Mouse (Mus musculus): ENCODE measurements at regions not wholly inside any gene's neighbourhood (a gene's known extent, or its start where the extent isn't known, plus 50 kb on each side); places are given as distances from the start of the nearest gene placed in this dataset.
A peak's percentile ranks its signal among the peaks of the same experiment; 100 is the strongest.

DNA sequence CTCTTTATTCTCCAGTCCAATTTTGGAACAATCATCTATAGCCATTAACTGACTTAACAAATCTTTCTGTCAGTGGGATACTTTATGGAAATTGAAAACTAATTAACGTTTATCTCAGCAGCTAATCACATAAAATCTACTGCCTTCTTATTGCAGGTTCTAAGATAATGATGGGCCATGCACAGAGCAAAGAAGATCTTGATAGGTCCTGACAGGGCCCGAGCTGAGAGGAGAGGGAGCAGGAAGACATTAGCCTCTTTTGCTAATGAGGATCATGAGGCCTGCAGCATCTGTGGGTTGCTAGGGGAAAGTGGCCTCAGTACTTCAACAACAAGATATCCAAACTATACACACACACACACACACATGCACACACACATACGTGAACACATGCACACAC lies 318.4 kb downstream of the Lmx1a start:
- DNase-seq (ENCODE audit: low spot score in 2 of 2): no peak

DNA sequence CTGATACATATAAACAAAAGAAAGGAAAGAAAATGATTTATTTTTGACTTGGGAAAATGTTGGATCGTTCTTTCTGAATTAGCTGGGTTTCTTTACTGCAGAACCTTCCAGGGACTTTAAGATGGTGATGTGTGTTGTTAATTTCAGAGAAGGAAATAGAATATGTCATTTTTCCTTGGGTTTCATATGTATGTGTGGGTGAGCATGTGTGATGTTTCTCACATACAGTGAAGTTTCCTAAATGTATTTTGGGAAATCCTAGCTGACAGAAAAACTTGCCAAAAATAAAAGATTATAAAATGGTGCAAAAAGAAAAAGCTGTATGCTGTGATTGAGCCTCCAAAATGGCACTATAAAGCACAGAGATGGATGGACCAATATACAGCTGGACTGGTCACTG lies 319.2 kb downstream of the Lmx1a start:
- DNase-seq (ENCODE audit: low spot score in 2 of 2): no peak

DNA sequence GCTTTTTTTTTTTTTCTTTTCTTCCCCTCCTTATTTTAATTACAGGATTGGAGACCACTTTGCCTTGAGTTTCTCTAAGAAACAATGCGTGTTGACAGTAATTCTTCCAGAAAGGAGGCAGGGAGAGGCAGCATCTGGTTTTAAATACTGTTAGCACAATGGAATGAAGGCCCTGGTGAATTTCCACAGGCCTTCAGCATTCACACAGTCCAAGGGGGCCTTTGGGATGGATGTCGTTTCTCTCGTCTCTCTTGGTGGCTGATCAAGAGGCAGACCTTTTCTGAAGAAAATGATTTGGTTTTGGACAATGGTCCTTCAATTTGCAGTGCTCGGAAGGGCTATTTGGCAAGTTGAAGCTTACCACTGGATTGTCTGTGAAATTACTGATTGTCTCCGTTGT lies 321.4 kb downstream of the Lmx1a start:
- no peak for DNase-seq (ENCODE audit: low spot score in 2 of 2)

DNA sequence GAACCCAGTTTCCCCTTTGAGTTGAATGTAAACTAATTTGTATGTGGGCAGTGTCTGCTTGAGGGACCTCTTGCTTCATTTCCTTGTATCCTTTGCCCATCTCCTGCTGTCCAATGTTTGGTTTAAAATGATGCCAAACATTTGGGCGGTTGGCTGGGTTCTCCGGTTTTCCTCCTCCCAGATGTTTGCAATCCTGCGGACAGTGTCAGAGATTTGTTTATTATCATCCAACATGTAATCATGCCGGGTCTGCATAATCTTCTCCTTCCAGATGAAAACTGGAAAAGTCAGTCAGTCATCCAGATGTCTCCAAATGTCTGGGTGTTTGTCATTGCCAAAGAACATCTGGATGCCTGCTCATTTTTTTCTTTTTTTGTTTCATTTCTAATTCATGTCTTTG lies 323.0 kb downstream of the Lmx1a start:
- no peak for DNase-seq (ENCODE audit: low spot score in 2 of 2)

DNA sequence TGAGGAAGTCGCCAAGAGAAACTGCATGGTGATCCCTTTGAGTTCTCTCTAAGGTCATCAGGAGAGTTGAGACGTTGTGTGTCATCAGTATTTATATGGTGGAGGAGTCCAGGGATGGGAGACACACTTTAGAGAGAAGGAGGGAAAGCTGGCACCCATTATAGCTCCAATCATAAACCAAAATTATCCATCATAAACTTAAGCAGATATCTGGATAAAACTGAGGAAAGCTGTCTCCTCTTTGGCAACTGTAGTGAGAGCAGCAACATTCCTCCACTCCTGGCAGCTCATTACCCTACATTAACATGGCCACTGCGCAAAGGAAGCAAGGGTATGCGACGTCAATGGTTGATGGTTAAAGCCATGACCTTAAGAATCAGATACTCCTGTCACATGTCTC lies 323.6 kb downstream of the Lmx1a start:
- no peak for DNase-seq (ENCODE audit: low spot score in 2 of 2)

DNA sequence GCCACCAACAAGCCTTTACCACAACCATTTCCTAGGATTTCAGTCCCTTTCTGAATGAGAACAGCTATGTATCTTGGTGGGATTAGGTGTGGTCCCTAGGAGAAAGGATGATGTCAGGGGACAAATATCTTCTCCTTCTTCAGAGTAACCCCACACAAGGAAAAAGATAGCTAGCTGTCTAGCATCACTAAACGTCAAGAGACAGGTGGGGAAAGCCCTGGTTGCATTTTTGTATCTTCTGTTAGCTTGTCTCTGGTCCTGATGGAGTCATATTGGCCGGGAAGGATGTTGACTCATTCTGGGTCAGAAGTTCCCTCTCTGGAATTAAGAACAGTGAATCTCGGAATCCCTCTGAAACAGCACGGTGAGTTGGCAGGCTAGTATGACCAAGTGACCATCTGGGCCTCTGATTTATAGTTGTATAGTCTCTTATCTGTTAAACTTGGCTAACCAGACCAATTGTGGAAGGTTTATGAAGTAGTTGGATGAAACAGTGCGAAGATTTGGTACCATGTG lies 327.4 kb downstream of the Lmx1a start:
- DNase-seq (ENCODE audit: low spot score in 2 of 2): no peak

DNA sequence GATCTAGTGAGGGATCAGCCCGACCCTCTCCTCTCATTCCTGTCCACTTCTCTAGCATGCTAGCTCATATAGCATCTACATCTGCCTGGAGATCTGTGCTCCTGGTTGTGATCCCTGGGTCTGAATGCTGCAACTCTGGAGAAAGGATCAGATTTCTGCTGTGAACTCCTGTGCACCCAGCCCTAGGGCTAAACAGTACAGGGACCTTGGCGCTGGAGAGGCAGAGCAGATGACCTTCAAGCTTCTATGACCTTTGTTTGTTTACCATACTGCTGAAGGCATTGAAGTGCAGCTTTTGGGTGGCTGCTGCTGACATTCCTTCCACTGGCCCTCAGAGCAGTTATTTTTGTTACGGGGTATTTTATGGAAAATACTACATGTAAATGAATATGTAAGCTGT lies 337.4 kb downstream of the Lmx1a start:
- no peak for DNase-seq (ENCODE audit: low spot score in 2 of 2)

DNA sequence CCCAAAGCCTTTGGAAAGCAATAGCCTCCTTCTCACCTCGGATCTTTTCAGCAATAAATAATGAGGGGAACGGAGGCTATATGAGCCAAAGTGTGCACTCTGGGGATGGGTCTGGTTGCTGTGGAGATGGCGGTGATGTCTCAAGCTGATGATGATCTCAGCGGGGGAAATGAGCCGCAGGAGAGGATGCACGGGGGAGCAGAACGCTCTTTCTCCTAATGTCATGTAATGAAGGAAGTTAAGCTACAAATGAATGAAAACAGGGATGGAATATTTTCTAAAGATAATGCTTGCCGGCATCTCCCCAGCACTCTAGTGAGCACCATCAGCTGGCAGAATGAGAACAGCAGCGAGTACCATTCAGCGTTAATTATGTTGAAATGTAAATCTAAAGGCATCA lies 355.7 kb downstream of the Lmx1a start:
- peak in 1 of 2 experiments; percentile 11 for DNase-seq (ENCODE audit: low spot score in 2 of 2)

DNA sequence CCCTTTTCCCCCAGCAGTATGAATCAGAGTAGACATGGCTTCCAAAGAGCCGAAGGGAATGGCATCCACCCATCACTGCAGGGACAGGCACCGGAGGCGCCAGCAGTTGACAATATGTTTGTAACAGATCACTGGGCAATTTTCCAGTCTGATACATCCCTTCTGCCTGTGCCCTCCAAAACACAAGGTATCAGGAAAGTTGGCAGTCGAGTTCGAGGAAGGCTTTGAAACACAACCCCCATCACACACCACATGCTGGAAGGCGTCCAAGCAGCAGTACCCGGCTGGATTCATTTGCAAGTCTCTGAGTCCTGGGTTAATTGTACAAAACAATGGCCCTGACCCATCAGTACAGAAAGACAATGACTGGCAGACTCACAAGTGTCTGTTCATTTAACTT lies 357.3 kb downstream of the Lmx1a start:
- no peak for DNase-seq (ENCODE audit: low spot score in 2 of 2)

DNA sequence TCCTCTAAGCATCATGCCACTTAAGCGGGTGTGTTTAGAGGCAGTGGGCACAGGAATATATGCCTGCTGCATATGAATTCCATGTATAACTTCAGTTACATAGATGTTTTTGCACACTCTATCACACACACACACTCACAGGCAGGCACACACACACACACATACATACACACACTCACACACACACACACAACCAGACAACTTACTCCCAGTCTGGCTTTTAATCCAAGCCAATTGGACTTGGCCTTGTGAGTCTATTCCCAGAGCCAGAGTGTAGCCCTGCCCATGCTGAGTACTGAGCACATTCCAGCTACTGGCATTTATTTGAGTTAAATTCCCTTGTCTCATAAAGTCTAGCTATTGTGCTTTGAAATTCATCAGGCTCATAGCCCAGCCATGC lies 357.7 kb downstream of the Lmx1a start:
- DNase-seq (ENCODE audit: low spot score in 2 of 2): no peak

DNA sequence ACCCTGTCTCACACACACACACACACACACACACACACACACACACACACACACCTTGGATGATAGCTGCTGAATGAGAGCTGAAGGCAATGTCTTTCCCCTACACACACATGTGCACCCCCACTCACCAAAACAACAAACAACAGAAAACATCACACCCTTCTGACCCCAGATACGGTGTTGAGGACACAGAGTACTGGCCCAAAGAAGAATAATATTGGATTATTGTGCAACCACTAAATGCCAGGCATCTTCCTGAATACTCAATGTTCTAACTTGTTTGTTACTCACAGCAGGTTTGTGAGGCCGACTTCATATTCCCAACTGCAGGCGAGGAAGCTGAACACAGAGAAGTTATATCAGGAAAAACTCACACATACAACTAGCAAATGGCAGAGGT lies 360.9 kb downstream of the Lmx1a start:
- no peak for DNase-seq (ENCODE audit: low spot score in 2 of 2)

DNA sequence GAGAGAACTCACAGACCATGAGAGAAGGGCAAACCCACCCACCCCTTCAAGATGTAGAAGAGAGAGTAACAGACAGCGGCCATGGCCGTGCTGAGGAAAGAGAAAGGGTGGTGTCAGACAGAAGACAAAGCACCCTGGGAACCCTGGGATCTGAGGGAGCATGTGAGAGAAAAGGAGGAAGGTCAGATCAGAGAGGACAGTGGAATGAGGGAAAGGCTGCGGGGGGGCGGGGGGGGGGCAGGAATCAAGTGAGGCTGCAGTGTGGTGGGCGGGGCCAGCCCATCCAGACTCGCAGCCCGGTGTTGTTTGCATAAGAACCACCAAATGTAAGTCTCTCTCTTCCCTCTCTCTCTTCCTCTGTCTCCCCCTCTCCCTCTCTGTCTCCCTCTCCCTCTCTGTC lies 367.4 kb downstream of the Lmx1a start:
- DNase-seq (ENCODE audit: low spot score in 2 of 2): no peak

DNA sequence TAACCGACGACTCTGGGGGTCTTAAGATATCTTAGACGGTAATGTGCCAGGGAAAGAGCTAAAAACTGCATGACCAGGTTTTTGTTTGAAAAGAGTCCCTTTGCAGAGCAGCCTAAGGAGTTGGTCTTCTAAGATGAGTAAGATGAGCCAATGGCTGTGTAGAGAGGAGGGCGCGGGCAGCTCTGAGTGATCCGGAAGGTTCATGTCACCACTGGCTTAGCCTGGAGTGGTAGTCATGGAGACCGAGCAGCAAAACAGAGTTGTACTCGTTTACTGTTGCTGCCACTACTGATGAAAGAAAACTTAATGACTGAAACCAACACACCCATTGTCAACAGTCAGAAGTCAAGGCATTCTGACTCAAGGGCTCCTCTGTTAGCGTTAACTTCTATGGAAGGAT lies 368.4 kb downstream of the Lmx1a start:
- no peak for DNase-seq (ENCODE audit: low spot score in 2 of 2)

DNA sequence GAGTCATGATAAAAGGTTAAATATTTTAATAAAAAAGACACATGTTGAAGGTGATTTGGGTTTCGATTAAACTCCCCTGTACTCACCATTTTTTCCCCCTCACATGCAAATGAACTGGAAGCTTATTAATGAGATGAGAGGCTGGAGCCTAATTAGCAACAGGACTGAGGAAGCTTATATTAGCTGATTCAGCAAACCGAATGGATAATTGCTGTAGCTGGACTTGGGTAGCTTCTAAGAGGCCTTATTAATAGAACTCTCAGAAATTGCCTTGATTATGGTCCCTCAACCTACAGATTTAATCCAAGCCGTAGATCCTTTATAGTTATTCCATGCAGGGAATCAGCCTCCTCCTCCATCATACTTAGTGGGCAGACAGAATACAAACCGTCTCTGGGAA lies 369.7 kb downstream of the Lmx1a start:
- DNase-seq (ENCODE audit: low spot score in 2 of 2): no peak

DNA sequence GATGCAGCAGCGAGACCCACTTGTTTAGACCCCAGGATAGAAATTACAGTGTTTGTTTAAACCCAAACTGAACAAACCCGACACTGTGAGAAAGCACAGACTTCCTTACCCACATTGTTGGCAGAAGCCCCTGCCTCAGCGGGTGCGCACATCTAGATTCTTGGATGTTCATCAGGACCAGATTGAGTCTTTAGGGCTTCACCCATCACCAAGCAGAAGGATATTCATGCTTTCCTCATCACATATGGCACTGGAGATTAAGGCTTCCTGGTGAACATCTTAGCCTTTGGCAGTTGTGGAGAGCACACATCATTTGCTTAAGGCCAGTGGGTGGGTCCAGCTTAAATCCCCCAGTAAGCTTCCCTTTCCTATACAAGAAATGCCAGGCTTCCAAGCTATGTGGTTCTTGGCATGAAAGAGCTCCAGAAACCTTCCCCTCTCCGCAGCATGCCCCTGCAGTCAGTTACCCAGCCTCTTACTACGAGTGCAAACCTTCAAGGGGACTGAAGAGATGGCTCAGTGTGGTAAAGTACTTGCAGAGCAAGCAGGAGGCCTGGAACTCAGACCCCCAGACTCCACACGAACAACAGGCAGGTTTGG lies 367.9 kb downstream of the Pbx1 start:
- no peak for DNase-seq (ENCODE audit: low spot score in 2 of 2)

DNA sequence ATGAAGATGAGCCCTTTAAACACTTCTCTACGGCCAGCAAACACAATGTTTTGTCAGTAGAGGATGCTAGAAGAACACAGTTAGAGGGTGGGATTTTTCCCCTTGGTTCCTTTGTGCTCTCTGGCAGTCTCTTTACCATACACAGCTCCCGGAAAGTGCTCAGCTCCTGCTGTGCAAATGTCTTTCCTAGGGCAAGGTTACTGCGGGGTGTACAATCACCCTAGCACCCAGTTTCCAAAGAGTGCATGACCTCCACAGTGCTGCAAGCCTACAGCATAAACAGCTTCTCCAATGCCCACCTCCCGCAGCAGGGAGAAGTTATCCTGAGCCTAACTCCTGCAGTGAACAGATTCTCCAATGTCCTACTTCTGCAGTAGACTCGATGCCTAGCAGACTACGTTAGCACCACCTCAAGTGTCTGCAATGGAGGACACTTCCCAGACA lies 366.4 kb downstream of the Pbx1 start:
- DNase-seq (ENCODE audit: low spot score in 2 of 2): no peak

DNA sequence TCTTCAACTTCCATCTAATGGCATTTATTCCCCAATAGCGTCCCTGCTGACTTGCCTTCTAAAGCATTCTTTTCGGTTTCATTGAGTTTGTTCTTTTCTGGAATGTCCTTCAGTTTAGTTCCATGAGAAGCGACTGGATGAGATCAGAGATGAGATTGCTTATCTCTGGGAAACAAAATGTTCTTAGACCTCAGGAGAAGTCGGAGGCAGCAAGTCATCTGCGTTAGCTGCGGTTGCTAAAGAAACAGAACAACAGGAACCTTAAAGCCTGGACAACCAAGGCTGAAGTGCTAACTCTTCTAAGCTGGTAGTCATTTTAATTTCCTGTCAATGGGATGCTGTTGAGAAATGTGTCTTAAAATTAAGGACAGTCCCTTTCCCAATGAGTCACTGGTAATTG lies 365.3 kb downstream of the Pbx1 start:
- DNase-seq (ENCODE audit: low spot score in 2 of 2): no peak

DNA sequence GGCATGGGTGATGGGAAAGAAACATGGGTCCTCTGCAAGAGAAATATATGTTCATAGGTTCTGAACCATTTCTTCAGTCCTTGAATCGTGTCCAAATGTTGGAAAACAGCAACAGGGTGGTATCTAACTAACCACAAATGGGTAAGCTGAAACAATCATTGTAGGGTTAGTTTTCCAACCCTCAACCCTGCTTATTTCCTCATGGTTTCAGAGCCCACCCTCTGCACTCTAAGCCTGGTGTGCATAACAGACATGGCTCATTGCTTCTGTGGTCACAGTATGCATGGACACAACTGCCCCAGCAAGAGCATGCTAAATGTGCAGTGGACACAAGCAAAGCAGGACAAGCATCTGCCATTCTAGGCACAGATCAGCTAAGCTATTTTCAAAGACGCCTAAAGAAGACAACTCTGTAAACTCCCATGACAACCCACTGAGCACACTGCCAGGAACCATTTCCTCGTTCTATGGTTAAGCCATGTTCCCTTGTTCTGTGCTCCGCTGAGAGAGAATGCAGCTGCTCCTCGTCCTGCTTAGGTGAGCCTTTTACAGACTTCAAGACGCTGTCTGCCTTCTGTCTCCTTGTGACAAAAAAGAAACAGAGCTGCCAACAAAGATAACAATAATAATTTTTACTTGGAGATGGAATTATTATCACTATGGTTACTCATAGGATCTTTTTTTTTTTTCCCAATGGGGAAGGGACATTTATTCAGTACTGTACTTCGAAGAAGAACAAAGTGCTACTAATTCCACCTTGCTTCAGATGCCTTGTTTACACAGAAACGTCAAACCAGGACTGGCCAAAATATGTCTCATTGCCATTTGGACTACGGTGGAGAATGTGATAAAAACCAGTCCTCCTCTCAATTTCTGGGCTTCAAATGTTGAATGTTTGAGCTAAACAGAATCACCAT lies 363.8 kb downstream of the Pbx1 start:
- DNase-seq (ENCODE audit: low spot score in 2 of 2): no peak

DNA sequence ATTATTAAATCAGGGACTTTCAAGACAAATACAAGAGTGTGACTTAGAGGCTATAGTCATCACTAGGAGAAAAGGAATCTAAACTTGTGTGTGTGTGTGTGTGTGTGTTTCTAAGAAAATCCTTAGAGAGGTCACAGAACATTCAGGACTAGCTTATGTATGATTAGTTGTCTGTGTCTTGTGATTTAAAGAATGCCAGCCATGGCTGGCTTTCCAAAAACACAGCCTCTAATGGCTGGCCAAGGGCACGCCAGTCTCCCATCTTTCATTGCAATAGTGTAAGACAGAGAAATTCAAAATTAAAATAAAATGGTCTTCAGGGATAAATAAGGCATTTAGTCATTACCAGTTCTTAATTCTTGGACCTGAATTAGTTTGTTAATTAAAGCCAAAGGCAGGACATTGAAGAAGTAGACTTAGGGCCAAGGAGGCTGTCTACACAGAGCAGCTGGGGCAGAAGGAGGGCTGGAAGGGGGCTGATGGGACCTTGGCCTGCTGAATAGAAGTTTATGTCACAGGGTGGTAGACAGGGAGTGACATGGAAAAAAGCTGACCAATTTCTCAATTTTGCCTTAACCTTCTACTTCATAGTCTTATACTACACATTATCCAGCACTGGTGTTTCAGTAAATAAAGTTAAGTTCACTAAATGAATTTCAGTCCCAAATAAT lies 363.0 kb downstream of the Pbx1 start:
- DNase-seq (ENCODE audit: low spot score in 2 of 2): no peak
